8 mouse cellular contexts compared by ENCODE assay signal in genomic region chr12:70679701-70680425, GRCm38 (mm10).
A peak's percentile ranks its signal among the peaks of the same experiment; 100 is the strongest.
DNase-seq lines count a peak whose midpoint lies in the region; ATAC-seq lines count a peak whose summit lies in the region.

No protein-coding gene starts in this region.

- H3K36me3 ChIP-seq in hindbrain, embryonic 12.5 days: no peaks in the 10 kb centered on the region
- H3K36me3 ChIP-seq in hindbrain, embryonic 11.5 days (ENCODE audit: control insufficient read depth, insufficient read depth, low read length): no peaks in the 10 kb centered on the region
- no peaks in the 10 kb centered on the region for H3K36me3 ChIP-seq in forebrain, embryonic 12.5 days (replicated peaks)
- H3K36me3 ChIP-seq in heart, embryonic 16.5 days (ENCODE audit: control insufficient read depth, insufficient read depth): no peaks in the 10 kb centered on the region
- no peaks in the 10 kb centered on the region for H3K36me3 ChIP-seq in stomach, embryonic 16.5 days (ENCODE audit: control insufficient read depth, insufficient read depth, low read length)
- no peaks in the 10 kb centered on the region for H3K36me3 ChIP-seq in kidney, embryonic 15.5 days

- peaks cover 3% of the 10 kb centered on the region; the same call in 1 of the 2 replicates for H3K4me1 ChIP-seq in hindbrain, embryonic 12.5 days
- H3K4me1 ChIP-seq in hindbrain, embryonic 11.5 days (replicated peaks; ENCODE audit: control insufficient read depth, insufficient read depth, low read length): no peaks in the 10 kb centered on the region
- peaks cover 7% of the 10 kb centered on the region; the same call in 1 of the 2 replicates for H3K4me1 ChIP-seq in forebrain, embryonic 12.5 days
- H3K4me1 ChIP-seq in heart, embryonic 16.5 days (ENCODE audit: control insufficient read depth, insufficient read depth, low read length): peaks cover 10% of the 10 kb centered on the region
- 0 out of 2 replicates have a peak, but pooled peaks cover 3% of the 10 kb centered on the region for H3K4me1 ChIP-seq in stomach, embryonic 16.5 days (ENCODE audit: control insufficient read depth, insufficient read depth, low read length)
- H3K4me1 ChIP-seq in kidney, embryonic 15.5 days: no peaks in the 10 kb centered on the region

- ATAC-seq in hindbrain, embryonic 12.5 days (ENCODE audit: low FRiP score): 0 out of 2 replicates have a peak, but pooled peaks have one; percentile 32
- no peak for ATAC-seq in hindbrain, embryonic 11.5 days (ENCODE audit: low FRiP score)
- ATAC-seq in forebrain, embryonic 12.5 days (ENCODE audit: low FRiP score): peak; percentile 11; the same call in 1 of the 2 replicates
- ATAC-seq in heart, embryonic 16.5 days (replicated peaks; ENCODE audit: extremely low read depth, insufficient read depth, low FRiP score): peak; percentile 67
- peak; percentile 77; the same call in 1 of the 2 replicates for ATAC-seq in stomach, embryonic 16.5 days (ENCODE audit: insufficient read depth, low FRiP score)
- ATAC-seq in kidney, embryonic 15.5 days (replicated peaks; ENCODE audit: low FRiP score): no peak

- no peak for DNase-seq in hindbrain, embryonic 11.5 days (ENCODE audit: low spot score)
- peak; percentile 32 for DNase-seq in lung, postnatal 36 days
- DNase-seq in Muller cell, postnatal 12 days (ENCODE audit: inconsistent ontology term): no peak

- WGBS in hindbrain, embryonic 12.5 days: 73% methylated on average over 20 of the region's 20 CpGs
- 86% methylated on average over 20 of the region's 20 CpGs for WGBS in hindbrain, embryonic 11.5 days
- whole genome bisulfite sequencing in forebrain, embryonic 12.5 days: 73% methylated on average over 20 of the region's 20 CpGs
- 56% methylated on average over 20 of the region's 20 CpGs for WGBS in heart, embryonic 16.5 days
- WGBS in stomach, embryonic 16.5 days: 68% methylated on average over 20 of the region's 20 CpGs
- 80% methylated on average over 20 of the region's 20 CpGs for WGBS in kidney, embryonic 15.5 days

- no peak overlapping the region for H3K27ac ChIP-seq in hindbrain, embryonic 12.5 days
- H3K27ac ChIP-seq in hindbrain, embryonic 11.5 days (ENCODE audit: low read depth, low read length): no peak overlapping the region
- H3K27ac ChIP-seq in forebrain, embryonic 12.5 days: no peak overlapping the region
- no peak overlapping the region for H3K27ac ChIP-seq in heart, embryonic 16.5 days (ENCODE audit: low read length)
- no peak overlapping the region for H3K27ac ChIP-seq in stomach, embryonic 16.5 days (ENCODE audit: low read length)
- no peak overlapping the region for H3K27ac ChIP-seq in kidney, embryonic 15.5 days

- H3K4me2 ChIP-seq in hindbrain, embryonic 12.5 days (replicated peaks): no peak overlapping the region
- no peak overlapping the region for H3K4me2 ChIP-seq in hindbrain, embryonic 11.5 days (replicated peaks; ENCODE audit: low read depth, low read length)
- H3K4me2 ChIP-seq in forebrain, embryonic 12.5 days: no peak overlapping the region
- no peak overlapping the region for H3K4me2 ChIP-seq in heart, embryonic 16.5 days (ENCODE audit: low read depth, low read length)
- peak overlapping the region; percentile 2; the same call in 1 of the 2 replicates for H3K4me2 ChIP-seq in stomach, embryonic 16.5 days (ENCODE audit: low read depth, low read length)
- H3K4me2 ChIP-seq in kidney, embryonic 15.5 days: no peak overlapping the region

- no peak overlapping the region for H3K9ac ChIP-seq in hindbrain, embryonic 12.5 days
- no peak overlapping the region for H3K9ac ChIP-seq in hindbrain, embryonic 11.5 days (ENCODE audit: low read depth, low read length)
- H3K9ac ChIP-seq in forebrain, embryonic 12.5 days: no peak overlapping the region
- H3K9ac ChIP-seq in heart, embryonic 16.5 days (ENCODE audit: low read length): peak overlapping the region; percentile 41; the same call in 1 of the 2 replicates
- H3K9ac ChIP-seq in stomach, embryonic 16.5 days (ENCODE audit: low read length): no peak overlapping the region; the same call in 1 of the 2 replicates
- H3K9ac ChIP-seq in kidney, embryonic 15.5 days: no peak overlapping the region

- H3K4me3 ChIP-seq in hindbrain, embryonic 12.5 days: no peak overlapping the region
- no peak overlapping the region for H3K4me3 ChIP-seq in hindbrain, embryonic 11.5 days (ENCODE audit: low read depth, low read length)
- no peak overlapping the region for H3K4me3 ChIP-seq in forebrain, embryonic 12.5 days (replicated peaks)
- H3K4me3 ChIP-seq in heart, embryonic 16.5 days (ENCODE audit: low read length): no peak overlapping the region
- no peak overlapping the region for H3K4me3 ChIP-seq in stomach, embryonic 16.5 days (replicated peaks; ENCODE audit: low read length)
- H3K4me3 ChIP-seq in kidney, embryonic 15.5 days (replicated peaks): no peak overlapping the region

- H3K9me3 ChIP-seq in hindbrain, embryonic 12.5 days (replicated peaks): no peaks in the 10 kb centered on the region
- no peaks in the 10 kb centered on the region for H3K9me3 ChIP-seq in hindbrain, embryonic 11.5 days (ENCODE audit: control insufficient read depth, low read length)
- no peaks in the 10 kb centered on the region for H3K9me3 ChIP-seq in forebrain, embryonic 12.5 days
- H3K9me3 ChIP-seq in heart, embryonic 16.5 days (replicated peaks; ENCODE audit: control insufficient read depth, low read length): no peaks in the 10 kb centered on the region; the same call in 1 of the 2 replicates
- H3K9me3 ChIP-seq in stomach, embryonic 16.5 days (replicated peaks; ENCODE audit: control insufficient read depth, low read length): no peaks in the 10 kb centered on the region
- no peaks in the 10 kb centered on the region for H3K9me3 ChIP-seq in kidney, embryonic 15.5 days (replicated peaks)

- no peaks in the 10 kb centered on the region for H3K27me3 ChIP-seq in hindbrain, embryonic 12.5 days
- no peaks in the 10 kb centered on the region for H3K27me3 ChIP-seq in hindbrain, embryonic 11.5 days (ENCODE audit: control insufficient read depth, insufficient read depth, low read length)
- no peaks in the 10 kb centered on the region for H3K27me3 ChIP-seq in forebrain, embryonic 12.5 days
- H3K27me3 ChIP-seq in heart, embryonic 16.5 days (ENCODE audit: control insufficient read depth, insufficient read depth, low read length): no peaks in the 10 kb centered on the region
- H3K27me3 ChIP-seq in stomach, embryonic 16.5 days (ENCODE audit: control insufficient read depth, insufficient read depth, low read length): no peaks in the 10 kb centered on the region
- no peaks in the 10 kb centered on the region for H3K27me3 ChIP-seq in kidney, embryonic 15.5 days

Comparison
In these comparisons a context has a peak if more than half of its experiments do, and no peak if none do; other contexts are left out.
1. ATAC-seq: peak in hindbrain, embryonic 12.5 days (single experiment), forebrain, embryonic 12.5 days (single experiment), heart, embryonic 16.5 days (single experiment) and stomach, embryonic 16.5 days (single experiment); none in hindbrain, embryonic 11.5 days (single experiment) and kidney, embryonic 15.5 days (single experiment).